Mouse (Mus musculus) erythroid progenitor cell, adult 5-6 weeks (primary cell): ENCODE data around the gene Gtf2h5. TPM values are rescaled to one million over a fixed set of nuclear protein-coding genes. Genes with fewer than 3 reads are reported as not detected.

Source experiments
- ATAC-seq: replicated peaks from 2 replicates; pipeline ENCODE4 v1.8.0; 2016; ENCODE audit warnings: moderate number of reproducible peaks, mild to moderate bottlenecking, moderate TSS enrichment, inconsistent platforms; ENCODE audit not compliant: poor library complexity, low FRiP score, severe bottlenecking
- total RNA-seq, 2 experiments: library from RNA; stranded (forward) in 1 of 2; stranded (reverse) in 1 of 2; fragments of 150-400 nt in 1 of 2; fragments of 186-747, 209-891 nt in 1 of 2; gene quantifications; 2 replicates each; pipeline versions ENCODE4 v1.2.3 to v1.2.4; 2015 to 2017; ENCODE audit warnings: low replicate concordance in 2 of 2

Gene Gtf2h5
- total RNA-seq, 2 experiments from 2014 or later = 29.8 to 35.8 TPM

DNA sequence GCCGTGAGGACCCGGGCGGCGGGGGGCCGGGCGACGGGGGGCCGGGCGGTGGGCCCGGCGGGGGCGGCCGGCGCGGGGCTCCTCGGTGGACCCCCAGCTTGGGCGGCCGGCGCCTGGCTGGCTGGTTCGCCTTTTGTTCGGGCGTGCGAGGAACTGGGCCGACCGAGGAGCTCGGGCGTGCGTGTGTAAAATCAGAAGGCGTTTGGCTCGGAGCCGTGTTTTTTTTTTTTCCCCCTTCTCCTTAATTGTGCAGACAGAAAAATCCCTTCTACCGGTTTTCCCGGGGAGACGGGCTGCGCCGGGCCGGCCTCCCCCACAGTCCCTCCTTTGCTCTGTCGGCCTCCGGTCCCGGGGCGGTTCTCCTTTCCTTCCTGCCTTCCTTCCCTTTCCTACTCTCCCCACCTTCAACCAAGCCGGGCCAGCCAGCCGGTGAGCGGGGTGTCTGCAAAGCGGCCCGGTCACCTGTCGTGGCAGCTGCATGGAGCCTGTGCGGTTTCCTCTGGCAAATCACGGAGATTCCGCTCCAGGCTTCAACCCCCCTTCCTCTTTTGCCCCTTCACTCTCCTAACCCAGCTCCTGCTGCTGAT lies 27.5 kb downstream of the Gtf2h5 start:
- no peak for ATAC-seq

DNA sequence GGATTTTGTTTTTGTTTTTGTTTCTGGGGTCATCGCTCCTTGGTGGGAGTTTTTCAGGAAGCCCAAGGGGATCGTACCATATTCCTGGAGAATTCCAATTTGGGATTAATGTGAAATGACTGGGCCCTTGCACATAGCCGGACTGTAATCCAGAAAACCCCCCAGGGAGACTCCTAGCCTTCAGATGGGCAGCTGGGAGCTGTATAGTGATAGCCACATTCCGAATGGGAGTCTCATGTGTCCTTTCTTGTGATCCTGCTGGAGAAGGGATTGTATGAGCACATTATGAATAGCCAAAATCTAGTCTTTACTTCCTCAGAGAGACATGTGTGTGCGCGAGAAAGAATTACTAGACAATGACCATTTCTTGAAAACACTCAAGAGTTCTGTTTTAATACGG lies 28.6 kb downstream of the Gtf2h5 start:
- no peak for ATAC-seq

DNA sequence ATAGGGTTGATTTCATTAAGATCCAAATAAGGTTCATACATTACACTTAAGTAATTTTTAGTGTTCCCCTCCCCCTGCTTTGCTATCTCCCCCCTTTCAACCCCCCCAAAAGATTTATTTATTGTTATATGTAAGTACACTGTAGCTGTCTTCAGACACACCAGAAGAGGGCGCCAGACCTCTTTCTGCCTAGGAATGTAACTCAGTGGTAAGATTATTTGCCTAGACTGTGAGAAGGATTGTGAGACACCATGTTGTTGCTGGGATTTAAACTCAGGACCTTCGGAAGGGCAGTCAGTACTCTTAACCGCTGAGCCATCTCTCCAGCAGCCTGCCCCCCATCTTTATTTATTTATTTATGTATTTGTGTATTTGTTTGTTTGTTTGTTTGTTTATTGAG lies 31.4 kb downstream of the Gtf2h5 start:
- ATAC-seq = no peak

GRCm38 (mm10) chr17:6113653-6114052 lies 34.1 kb downstream of the Gtf2h5 start:
- ATAC-seq = no peak

DNA sequence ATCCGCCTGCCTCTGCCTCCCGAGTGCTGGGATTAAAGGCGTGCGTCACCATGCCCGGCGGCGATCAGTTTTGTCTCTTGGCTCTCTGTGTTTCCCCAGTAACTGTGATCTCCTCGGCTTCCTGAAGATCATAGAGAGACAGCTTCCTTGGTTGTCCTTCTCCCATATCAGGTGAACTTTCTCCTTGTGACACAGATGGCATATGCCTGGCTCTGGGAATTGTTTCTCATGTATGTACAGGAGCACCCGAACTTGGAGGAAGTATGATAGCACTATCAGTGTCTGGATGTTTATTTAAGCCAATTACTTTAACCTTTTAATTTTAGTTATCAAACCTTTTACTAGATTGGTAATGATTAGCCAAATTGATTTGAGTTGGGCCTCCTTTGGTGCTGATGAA lies 35.5 kb downstream of the Gtf2h5 start:
- no peak for ATAC-seq

GRCm38 (mm10) chr17:6117148-6117725 lies 37.7 kb downstream of the Gtf2h5 start:
- no peak for ATAC-seq

DNA sequence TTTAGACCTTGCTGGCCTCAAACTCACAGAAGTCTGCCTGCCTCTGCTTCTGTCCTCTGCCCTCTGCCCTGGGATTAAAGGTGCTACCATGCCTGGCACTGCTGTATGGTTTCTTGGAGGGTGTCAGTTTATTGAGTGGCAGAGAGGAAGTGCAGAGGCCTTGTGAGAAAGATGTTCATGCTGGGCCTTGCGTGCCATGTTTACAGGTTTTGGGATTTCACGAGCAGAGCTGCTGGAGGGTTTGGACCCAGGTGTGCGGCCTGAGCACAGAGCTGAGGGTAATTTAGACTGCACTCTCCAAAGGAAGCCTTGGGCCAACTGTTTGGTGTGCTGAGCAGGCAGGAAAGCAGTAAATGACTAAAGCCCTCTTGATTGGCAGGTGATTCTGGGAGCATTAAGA lies 38.3 kb downstream of the Gtf2h5 start:
- ATAC-seq = no peak

DNA sequence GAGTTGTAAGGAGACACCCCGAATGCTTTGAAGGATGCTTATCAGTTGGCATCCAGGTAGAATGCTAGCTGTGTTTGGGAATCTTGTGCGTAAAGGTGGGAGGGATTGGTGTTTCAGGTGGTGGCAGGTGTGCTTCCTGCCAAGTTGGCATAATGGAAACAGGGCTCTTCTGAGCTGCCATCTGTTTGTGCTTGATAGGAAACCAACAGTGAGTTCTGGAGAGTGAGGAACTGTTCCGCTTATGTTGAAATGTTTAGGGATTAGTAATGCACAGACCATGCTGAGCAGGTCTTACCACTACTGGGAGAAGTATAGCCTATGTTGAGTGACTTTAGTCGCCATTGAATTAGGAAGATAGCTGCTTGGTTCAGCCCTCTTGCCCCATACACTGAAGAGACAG lies 39.3 kb downstream of the Gtf2h5 start:
- no peak for ATAC-seq

DNA sequence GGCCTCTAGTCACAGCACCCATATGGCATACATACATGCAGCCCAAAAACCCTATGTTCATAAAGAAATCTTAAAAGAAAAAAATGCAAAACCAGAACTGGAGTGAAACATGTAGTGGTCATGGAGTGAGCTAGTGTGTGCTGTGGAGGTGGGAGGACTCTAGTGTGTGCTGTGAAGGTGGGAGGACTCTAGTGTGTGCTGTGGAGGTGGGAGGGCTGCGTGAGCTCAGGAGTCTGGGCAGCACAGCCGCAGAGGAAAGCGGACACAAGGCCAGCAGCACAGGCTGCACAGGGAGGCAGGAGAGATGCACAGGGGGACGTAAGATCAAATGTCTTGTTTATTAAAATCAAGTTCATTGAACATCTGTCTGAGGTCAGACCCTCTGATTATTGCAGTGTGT lies 44.2 kb downstream of the Gtf2h5 start:
- no peak for ATAC-seq

DNA sequence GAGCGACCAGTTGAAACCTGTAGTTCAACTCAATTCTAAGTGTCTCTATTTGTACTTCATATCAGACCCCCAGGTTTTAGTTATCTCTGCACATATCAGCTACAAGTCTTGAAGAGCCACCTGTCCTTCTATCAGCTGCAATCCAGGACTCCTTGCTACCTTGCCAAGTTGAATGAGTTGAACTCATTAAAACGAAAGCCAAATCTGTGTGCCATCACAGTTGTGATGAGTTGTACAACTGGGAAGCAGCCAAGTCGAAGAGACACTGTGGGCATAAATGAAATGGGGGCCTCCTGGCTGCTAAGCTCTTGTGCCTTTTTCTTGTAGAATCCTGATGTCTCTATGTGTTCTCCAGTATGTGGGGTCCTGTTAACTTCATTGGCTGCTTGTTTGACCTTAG lies 45.9 kb downstream of the Gtf2h5 start:
- ATAC-seq = no peak

DNA sequence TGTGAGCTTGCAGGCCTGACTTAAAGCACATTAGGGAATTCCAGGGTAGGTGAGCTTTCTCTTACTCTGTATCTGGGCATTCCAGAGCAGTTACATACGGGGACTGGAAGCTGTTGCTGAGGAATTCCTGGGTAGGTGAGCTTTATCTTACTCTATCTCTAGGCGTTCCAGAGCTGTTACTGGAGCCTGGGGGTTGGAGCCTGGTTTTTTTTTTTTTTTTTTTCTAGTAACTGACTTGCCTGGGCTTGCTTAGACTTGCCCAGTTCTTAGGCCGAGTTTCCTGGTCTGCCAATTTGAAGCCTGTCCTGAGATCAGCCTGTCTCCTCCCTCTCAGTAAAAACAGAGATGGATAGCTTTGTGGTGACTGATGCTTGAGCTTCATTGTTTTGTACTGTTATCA lies 48.5 kb downstream of the Gtf2h5 start:
- no peak for ATAC-seq

GRCm38 (mm10) chr17:6129361-6129760 lies 49.8 kb downstream of the Gtf2h5 start:
- no peak for ATAC-seq

DNA sequence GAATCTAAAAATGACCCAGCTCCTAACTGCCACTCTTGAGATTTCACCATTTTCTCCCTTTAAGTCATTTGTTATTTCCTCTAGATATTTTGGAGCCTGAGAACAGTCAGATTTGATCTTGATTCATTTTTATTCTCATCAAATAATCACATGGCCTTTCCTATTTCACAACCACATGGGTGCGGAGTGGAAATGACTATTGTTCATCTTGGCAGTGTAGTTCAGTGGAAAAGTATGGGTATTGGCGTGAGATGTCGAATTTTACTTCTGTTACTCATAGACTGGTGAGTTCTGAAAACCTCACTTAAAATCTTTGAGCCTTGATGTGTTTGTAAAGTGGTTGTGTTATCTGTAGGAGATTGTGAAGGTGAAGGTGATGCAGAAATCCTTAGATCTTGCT lies 51.5 kb downstream of the Gtf2h5 start:
- ATAC-seq = no peak

Other genes with a start within 250 kb of the Gtf2h5 start
- 11.3 and 18.7 TPM in 2 replicates for gene Snx9, start 238.5 kb upstream of the Gtf2h5 start, total RNA-seq (2015; ENCODE audit: low replicate concordance)
- gene Snx9, start 238.5 kb upstream of the Gtf2h5 start, total RNA-seq (2017; ENCODE audit: low replicate concordance) = 4.4 and 5.9 TPM in 2 replicates
- gene Synj2, start 138.5 kb upstream of the Gtf2h5 start, total RNA-seq (2015; ENCODE audit: low replicate concordance) = 1.8 and 6.3 TPM in 2 replicates
- gene Synj2, start 138.5 kb upstream of the Gtf2h5 start, total RNA-seq (2017; ENCODE audit: low replicate concordance) = 2.7 TPM in 1 of 2 replicates, not detected in the other
- 1.1 and 1.3 TPM in 2 replicates for gene Serac1, start within 50 bp of the Gtf2h5 start, total RNA-seq (2015; ENCODE audit: low replicate concordance)
- gene Serac1, start within 50 bp of the Gtf2h5 start, total RNA-seq (2017; ENCODE audit: low replicate concordance) = 3.3 TPM in 1 of 2 replicates, not detected in the other
- gene Tulp4, start 26.7 kb downstream of the Gtf2h5 start, total RNA-seq (2015; ENCODE audit: low replicate concordance) = 0.42 and 7.2 TPM in 2 replicates
- 3.5 and 12.5 TPM in 2 replicates for gene Tulp4, start 26.7 kb downstream of the Gtf2h5 start, total RNA-seq (2017; ENCODE audit: low replicate concordance)
- 0.42 and 1.8 TPM in 2 replicates for gene Tmem181a, start 177.1 kb downstream of the Gtf2h5 start, total RNA-seq (2015; ENCODE audit: low replicate concordance)
- gene Tmem181a, start 177.1 kb downstream of the Gtf2h5 start, total RNA-seq (2017; ENCODE audit: low replicate concordance) = 0.13 and 0.91 TPM in 2 replicates
- gene Dynlt1a, start 237.7 kb downstream of the Gtf2h5 start, total RNA-seq (2015; ENCODE audit: low replicate concordance) = 10.1 and 24.5 TPM in 2 replicates
- 10.3 and 12.6 TPM in 2 replicates for gene Dynlt1a, start 237.7 kb downstream of the Gtf2h5 start, total RNA-seq (2017; ENCODE audit: low replicate concordance)